Mouse (Mus musculus) layer of hippocampus, adult 2 months (tissue): ENCODE measurements around the gene Dyrk2. TPM values are rescaled to one million over a fixed set of nuclear protein-coding genes. Genes with fewer than 3 reads are reported as not detected.

Experiments
- DNase-seq, 2 experiments: peaks; one replicate each; pipeline ENCODE4 v3.0.0; 2022; ENCODE audit warnings: low spot score in 2 of 2
- H3K27ac ChIP-seq: fragments of 200-600 bp; 2 replicates; pipeline ENCODE4 v1.8.1; 2022
- H3K4me3 ChIP-seq: fragments of 200-600 bp; 2 replicates; pipeline ENCODE4 v1.8.1; 2022; ENCODE audit warnings: mild to moderate bottlenecking
- CTCF ChIP-seq: fragments of 200-600 bp; conservative IDR thresholded peaks from 2 replicates; pipeline ENCODE4 v1.8.1; 2022; ENCODE audit warnings: antibody characterized with exemption, mild to moderate bottlenecking, moderate library complexity
- long read RNA-seq, 2 experiments: library from polyadenylated mRNA; stranded (forward); transcript quantifications; one replicate each; pipeline ENCODE4 v2.0.0; 2021; ENCODE audit warnings: borderline mapping rate in 2 of 2
- total RNA-seq, 2 experiments: library from RNA; stranded (reverse); gene quantifications; 2 replicates each; pipeline ENCODE4 v1.2.3; 2021

The Dyrk2 gene
- 10 to 100 TPM; 47.0 to 55.7 TPM for total RNA-seq
- long read RNA-seq, experiment 1, full-length matches to known transcripts, result 13 of 25 reads
- long read RNA-seq, experiment 1, partial matches to known transcripts, result 0 of 25 reads
- long read RNA-seq, experiment 1, other reads (novel, unspliced or antisense), result 12 of 25 reads
- long read RNA-seq, experiment 2, full-length matches to known transcripts, result 27 of 41 reads
- long read RNA-seq, experiment 2, partial matches to known transcripts, result 5 of 41 reads
- long read RNA-seq, experiment 2, other reads (novel, unspliced or antisense), result 9 of 41 reads

DNA sequence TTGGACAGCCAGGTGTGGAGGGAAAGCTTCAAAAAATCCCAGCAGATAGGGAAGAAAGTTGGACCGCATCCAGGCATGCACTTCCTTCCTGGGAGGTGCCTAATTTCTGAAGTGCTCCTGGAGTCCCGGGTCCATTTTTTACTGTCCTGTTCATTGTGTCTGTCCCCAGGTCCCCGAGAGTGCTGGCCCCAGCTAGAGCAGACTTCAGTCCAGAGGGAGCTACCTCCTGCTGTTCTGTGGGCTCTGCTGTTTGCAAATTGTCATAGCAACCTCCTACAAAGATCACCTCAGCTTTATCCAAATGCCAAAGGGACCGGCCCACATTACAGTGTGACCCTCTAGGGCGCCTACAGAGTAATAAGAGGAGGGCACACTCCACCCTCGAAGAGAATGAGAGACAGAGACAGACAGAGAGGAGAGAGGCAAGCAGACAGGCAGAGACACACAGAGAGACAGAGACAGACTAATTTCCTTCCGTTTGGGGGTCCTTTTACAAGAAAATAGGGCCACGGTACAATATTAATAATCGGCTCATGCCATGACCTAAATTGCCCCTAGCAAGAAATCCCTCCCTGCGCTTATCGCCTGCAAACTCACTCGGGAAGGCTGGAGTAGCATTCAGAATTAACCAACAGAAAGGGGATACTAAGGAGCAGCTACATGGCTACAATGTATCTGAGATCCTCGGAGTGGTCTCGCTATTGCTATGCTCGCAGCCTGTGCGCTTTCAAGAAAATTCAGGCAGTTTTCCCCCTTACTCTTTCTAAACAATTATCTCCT lies at the start of gene Dyrk2:
Dyrk2 (minus strand) TSS at position 9 of the 780 bp plus-strand sequence.
- no peak for TF ChIP-seq CTCF
- no peak for DNase-seq
- peak within 1 kb of the TSS; percentile 90 for H3K27ac ChIP-seq
- peak within 1 kb of the TSS; percentile 74 for H3K4me3 ChIP-seq

GRCm38 (mm10) chr10:118902625-118903024 lies 32.6 kb upstream of the Dyrk2 start:
- Histone ChIP-seq H3K4me3 (no peak overlapping the region), H3K27ac (no peak overlapping the region)
- DNase-seq, result peak; percentile 12 to 50
- TF ChIP-seq CTCF, result no peak

DNA sequence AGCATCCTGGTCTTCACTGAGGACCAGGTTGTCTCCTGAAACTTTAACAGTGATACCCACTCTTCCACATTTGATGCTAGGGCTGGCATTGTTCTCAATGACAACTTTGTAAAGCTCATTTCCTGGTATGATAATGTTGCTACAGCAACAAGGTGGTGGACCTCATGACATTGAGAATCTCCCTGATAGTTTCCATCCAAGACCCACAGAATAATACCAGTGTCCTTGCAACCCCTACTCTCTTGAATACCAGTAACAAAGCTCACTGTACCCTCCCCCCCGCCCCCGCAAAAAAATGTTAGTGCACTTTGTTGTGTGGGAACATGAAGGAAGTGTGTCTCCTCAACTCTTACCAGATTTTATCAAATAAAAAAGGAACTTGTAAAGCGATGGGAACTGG lies 23.6 kb upstream of the Dyrk2 start:
- H3K4me3 ChIP-seq, result no peak overlapping the region
- no peak for TF ChIP-seq CTCF
- no peak for DNase-seq
- H3K27ac ChIP-seq, result no peak overlapping the region

DNA sequence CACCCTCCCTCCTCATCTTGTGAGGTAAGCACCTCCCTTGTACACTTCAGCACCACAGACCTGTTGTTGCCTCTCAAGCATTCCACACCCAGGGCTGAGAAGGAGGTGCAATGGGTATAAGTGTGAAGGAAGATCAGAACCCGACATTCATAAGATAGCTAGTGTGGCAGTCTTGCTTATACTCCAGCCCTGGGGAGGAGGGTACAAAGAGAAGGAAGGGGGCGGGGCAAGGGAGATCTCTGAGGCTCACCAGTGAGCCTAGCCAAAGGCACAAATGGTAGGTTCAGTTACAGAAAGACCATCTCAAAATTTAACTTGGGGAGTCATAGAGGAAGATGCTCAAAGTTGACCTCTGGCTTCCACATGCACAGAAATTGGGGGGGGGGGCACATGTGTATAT lies 14.1 kb upstream of the Dyrk2 start:
- no peak overlapping the region for H3K4me3 ChIP-seq
- no peak for DNase-seq
- no peak overlapping the region for H3K27ac ChIP-seq
- TF ChIP-seq CTCF, result no peak

DNA sequence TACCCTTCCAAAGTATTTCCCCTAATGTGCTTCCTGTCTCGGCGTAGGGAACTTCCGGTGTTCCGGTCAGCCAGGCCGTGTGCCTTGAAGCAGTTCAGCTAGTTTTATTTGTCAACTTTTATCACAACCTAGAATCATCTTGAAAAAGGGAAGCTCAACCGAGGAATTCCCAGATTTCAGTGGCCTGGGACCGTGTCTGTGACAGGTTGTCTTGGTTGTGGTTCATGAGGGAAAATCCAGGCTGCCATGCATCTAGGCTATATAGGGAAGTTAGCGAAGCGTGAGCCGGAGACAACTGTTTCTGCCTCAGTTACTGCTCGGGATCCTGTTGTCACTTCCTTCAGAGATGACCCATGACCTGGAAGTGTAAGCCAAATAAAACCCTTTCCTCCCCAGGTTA lies 13.3 kb upstream of the Dyrk2 start:
- TF ChIP-seq CTCF, result no peak
- Histone ChIP-seq H3K27ac (no peak overlapping the region), H3K4me3 (no peak overlapping the region)
- no peak for DNase-seq

DNA sequence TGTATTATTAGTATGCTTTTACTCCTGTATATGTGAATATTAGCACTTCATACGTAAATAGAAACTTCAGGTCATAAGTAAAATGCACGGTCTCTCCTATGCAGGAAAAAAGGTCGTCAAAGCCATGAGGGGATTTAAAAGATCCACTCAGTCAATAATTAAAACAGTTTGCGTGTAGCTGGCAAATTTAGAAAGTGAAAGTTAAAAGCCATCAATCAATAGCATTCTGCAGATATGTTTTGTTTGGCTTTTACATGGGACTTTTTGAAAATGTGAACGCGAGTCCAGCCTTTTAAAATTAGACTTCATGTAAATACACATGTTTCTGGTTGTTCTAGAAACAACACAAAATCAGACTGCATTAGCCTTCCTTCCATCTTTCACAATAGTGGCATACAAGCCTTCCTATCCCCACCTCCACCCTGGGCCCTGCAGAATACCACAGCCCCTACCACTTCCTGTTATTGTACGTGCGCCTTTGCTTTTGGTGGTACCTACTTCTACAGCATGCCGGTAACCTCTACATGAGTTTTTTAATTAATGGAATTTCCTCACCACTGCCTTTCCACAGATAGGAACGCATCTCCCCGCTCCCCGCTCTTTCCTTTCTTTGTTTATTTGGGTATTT lies 12.4 kb upstream of the Dyrk2 start:
- no peak for TF ChIP-seq CTCF
- no peak overlapping the region for H3K4me3 ChIP-seq
- no peak overlapping the region for H3K27ac ChIP-seq
- no peak for DNase-seq

DNA sequence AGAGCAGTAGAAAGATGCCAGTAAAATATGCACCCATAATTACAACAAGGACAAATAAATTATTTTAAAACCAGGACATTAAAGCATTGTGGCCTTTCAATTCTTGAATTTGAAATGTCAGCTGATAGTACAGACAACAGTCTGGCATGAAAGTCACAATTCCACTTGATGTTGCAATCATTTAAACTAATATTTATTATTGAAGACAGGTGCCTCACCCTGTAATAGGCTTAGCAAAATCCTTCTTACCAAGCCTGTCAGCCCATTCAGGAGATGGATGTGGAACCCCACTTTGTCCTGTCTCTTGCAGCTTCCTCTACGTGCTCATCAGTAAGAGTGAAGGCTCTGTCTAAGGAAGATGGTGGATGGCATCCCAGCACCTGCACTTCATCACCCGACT lies 10.8 kb upstream of the Dyrk2 start:
- DNase-seq, result no peak
- no peak overlapping the region for H3K27ac ChIP-seq
- no peak for TF ChIP-seq CTCF
- H3K4me3 ChIP-seq, result no peak overlapping the region

DNA sequence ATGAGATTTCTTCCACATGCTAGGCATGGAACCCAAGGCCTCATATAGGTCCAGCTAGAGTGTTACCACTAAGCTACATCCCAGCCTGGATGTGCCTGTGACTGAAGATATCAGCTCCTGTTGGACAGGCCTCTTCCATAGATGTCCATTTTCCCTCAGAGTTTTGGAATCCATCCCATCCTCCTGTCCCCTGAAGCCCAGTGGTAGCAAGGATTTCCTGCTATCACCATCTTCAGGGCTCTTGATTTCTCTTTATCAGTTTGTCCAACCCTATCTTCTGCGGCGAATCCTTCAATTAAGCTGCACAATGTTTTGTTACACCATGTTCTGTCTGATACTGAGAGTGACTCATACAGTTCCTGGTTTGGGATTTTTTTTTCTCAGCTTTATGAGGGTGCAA lies 2.2 kb upstream of the Dyrk2 start:
- no peak overlapping the region for H3K4me3 ChIP-seq
- DNase-seq, result no peak
- no peak overlapping the region for H3K27ac ChIP-seq
- TF ChIP-seq CTCF, result no peak

DNA sequence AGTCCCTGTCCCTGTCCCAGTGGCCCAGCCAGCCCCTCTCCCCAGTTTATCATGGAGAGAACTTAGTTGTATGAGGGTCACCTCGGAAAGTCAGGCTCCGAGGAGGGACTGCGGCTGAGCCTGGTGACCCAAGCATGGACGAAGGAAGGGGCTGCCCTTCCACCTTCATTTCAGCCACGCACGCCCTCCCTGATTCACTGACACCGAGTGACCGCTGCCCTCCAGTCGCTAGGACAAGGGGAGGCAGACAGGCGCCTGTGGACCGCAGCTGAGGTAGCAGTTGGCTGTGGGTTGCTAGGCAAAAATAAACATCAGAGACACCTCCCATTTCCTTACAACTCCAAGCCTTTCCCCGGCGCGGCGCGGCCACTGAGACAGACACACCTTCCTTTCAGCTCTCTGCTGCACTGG lies 413 bp downstream of the Dyrk2 start:
- Histone ChIP-seq H3K27ac (peak overlapping the region; percentile 90), H3K4me3 (peak overlapping the region; percentile 74)
- TF ChIP-seq CTCF, result no peak
- DNase-seq, result peak in 1 of 2 experiments; percentile 38

GRCm38 (mm10) chr10:118868601-118869590 lies 1.1 kb downstream of the Dyrk2 start:
- TF ChIP-seq CTCF, result 0 out of 2 replicates have a peak, but pooled peaks have one; percentile 7
- DNase-seq, result peak; percentile 61 to 85
- H3K4me3 ChIP-seq, result peak overlapping the region; percentile 74

GRCm38 (mm10) chr10:118867896-118868600 lies 2.0 kb downstream of the Dyrk2 start:
- Histone ChIP-seq H3K27ac (peak overlapping the region; percentile 97), H3K4me3 (peak overlapping the region; percentile 74)
- no peak for DNase-seq
- TF ChIP-seq CTCF, result no peak

More at GRCm38 (mm10) chr10:118868601-118869590, 1.1 kb downstream of the Dyrk2 start:
- peak overlapping the region; percentile 97 for H3K27ac ChIP-seq
